Mouse (Mus musculus) liver, embryonic 14.5 days (tissue): ENCODE data around the gene Sorcs2. TPM values are rescaled to one million over a fixed set of nuclear protein-coding genes. Genes with fewer than 3 reads are reported as not detected.

Experiments used
- ATAC-seq: fragments of 200-750 bp; cut with Nextera tagmentation; 2 replicates; pipeline ENCODE4 v1.8.0; 2017; ENCODE audit warnings: moderate number of reproducible peaks, mild to moderate bottlenecking, moderate library complexity; ENCODE audit not compliant: insufficient read depth
- DNase-seq, 3 experiments: peaks; one replicate each; pipeline ENCODE4 v3.0.0-alpha.2; 2012 to 2013; ENCODE audit warnings: low read depth in 3 of 3, low spot score in 3 of 3
- H3K27ac ChIP-seq: fragments of 300-500 bp; sonication (generic); 2 replicates; pipeline ENCODE4 v1.5.1; 2014; ENCODE audit warnings: moderate library complexity, mild to moderate bottlenecking, control low read depth, inconsistent platforms
- H3K27me3 ChIP-seq: fragments of 300-500 bp; sonication (generic); 2 replicates; pipeline ENCODE4 v1.6.1; 2014; ENCODE audit warnings: mild to moderate bottlenecking, low read length, moderate library complexity; ENCODE audit not compliant: control insufficient read depth, insufficient read depth
- H3K36me3 ChIP-seq: fragments of 300-500 bp; sonication (generic); replicated peaks from 2 replicates; pipeline ENCODE4 v1.6.1; 2014; ENCODE audit warnings: low read depth; ENCODE audit not compliant: control insufficient read depth, insufficient read depth
- H3K4me1 ChIP-seq, 2 experiments: fragments of 200-500 bp in 1 of 2; fragments of 300-500 bp in 1 of 2; sonication (generic) in 1 of 2; replicated peaks; 2 replicates each; pipeline ENCODE4 v1.6.1; 2012 to 2014; ENCODE audit warnings: antibody characterized with exemption in 1 of 2, inconsistent platforms in 1 of 2, low read length in 1 of 2; ENCODE audit not compliant: control insufficient read depth in 2 of 2, insufficient read depth in 2 of 2
- H3K4me2 ChIP-seq: fragments of 300-500 bp; sonication (generic); 2 replicates; pipeline ENCODE4 v1.6.1; 2014; ENCODE audit warnings: low read depth, mild to moderate bottlenecking, control low read depth, moderate library complexity
- H3K4me3 ChIP-seq, 2 experiments: fragments of 200-500 bp in 1 of 2; fragments of 300-500 bp in 1 of 2; sonication (generic) in 1 of 2; 2 replicates each; pipeline ENCODE4 v1.5.1; 2012 to 2014; ENCODE audit warnings: low read depth in 2 of 2, low read length in 2 of 2, mild to moderate bottlenecking in 2 of 2, control low read depth in 1 of 2, inconsistent platforms in 1 of 2, moderate library complexity in 1 of 2; ENCODE audit not compliant: insufficient read depth in 1 of 2
- H3K9ac ChIP-seq: fragments of 300-500 bp; sonication (generic); replicated peaks from 2 replicates; pipeline ENCODE4 v1.6.1; 2014; ENCODE audit warnings: mild to moderate bottlenecking, control low read depth, moderate library complexity
- H3K9me3 ChIP-seq: fragments of 300-500 bp; sonication (generic); 2 replicates; pipeline ENCODE4 v1.6.1; 2016; ENCODE audit warnings: low read length, mixed read lengths; ENCODE audit not compliant: control insufficient read depth
- CTCF ChIP-seq: IDR thresholded peaks from 2 replicates; pipeline ENCODE4 v1.5.1; 2016; ENCODE audit warnings: antibody characterized with exemption, low read depth, control low read depth
- EP300 ChIP-seq: IDR thresholded peaks from 2 replicates; pipeline ENCODE4 v1.6.1; 2016; ENCODE audit warnings: antibody characterized with exemption, low read depth
- WGBS: fragments of 180-500 bp; shearing (Covaris S2); extraction: QIAGEN DNeasy Blood & Tissue Kit; methylation state at CpG from one replicate; pipeline ENCODE4 v1.1.7; 2014; ENCODE audit not compliant: insufficient replicate concordance; 5-methylcytosine and 5-hydroxymethylcytosine counted together
- polyA plus RNA-seq, 2 experiments: library from polyadenylated mRNA; depleted of rRNA in 1 of 2; stranded (reverse) in 1 of 2; unstranded in 1 of 2; fragments of >200 nt; fragmentation: Nextera tagmentation in 1 of 2; extraction: Ambion mirVana in 1 of 2; gene quantifications; 2 replicates each; pipeline versions ENCODE4 v1.2.1 to v1.2.3; 2012 to 2014

Gene Sorcs2
- polyA plus RNA-seq, 2 experiments: 0.17 to 0.33 TPM

DNA sequence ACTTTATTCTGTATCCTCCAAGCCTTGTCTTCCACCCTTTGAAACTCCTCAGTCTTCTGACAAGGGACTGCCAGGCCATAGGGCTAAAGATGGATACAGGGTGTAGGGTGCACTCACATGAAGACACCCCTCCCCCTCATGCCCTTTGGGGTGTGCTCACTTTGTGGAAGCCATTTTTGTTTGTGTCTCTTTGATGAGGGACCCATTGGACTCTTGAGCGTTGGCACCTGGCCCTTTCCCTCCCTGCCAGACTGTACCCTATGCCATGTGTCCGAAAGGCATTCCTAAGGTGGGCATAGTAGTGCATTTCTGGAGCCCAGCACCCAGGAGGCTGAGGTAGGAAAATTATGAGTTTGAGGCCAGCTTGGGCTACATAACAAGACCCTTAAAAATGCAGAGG is 341.0 kb downstream of the Sorcs2 start:
- Histone ChIP-seq H3K9ac (no peak overlapping the region), H3K4me3 (no peak overlapping the region), H3K36me3 (no peaks in the 10 kb centered on the region), H3K9me3 (no peaks in the 10 kb centered on the region), H3K27me3 (no peaks in the 10 kb centered on the region), H3K27ac (no peak overlapping the region), H3K4me1 (no peaks in the 10 kb centered on the region), H3K4me2 (no peak overlapping the region)
- 67% methylated on average over 2 of the region's 2 CpGs for WGBS
- DNase-seq (no peak), ATAC-seq (no peak)
- TF ChIP-seq EP300: no peak
- TF ChIP-seq CTCF: no peak

DNA sequence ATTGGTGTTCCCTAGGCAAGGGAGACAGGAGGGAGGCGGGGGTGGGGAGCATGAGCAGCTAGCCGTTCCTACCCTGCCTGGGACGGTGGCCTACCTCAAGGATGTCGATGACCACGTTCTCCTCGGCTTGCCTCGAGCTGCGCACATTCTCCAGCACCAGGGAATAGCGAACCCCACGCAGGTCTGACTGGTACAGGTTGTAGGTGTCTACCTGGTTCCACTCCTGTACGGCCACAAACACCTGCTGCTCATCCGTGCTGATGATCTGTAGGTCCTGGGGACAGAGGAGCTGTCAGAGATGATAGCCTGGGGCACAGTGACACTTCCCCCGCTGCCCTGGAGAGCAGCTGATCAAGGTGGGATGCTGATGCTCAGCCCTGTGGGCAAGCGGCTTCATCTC is 342.1 kb downstream of the Sorcs2 start:
- no peak overlapping the region for H3K4me3 ChIP-seq
- H3K27me3 ChIP-seq: no peaks in the 10 kb centered on the region
- no peak overlapping the region for H3K27ac ChIP-seq
- TF ChIP-seq CTCF (no peak), EP300 (no peak)
- no peaks in the 10 kb centered on the region for H3K4me1 ChIP-seq
- H3K9ac ChIP-seq: no peak overlapping the region
- DNase-seq (no peak), ATAC-seq (no peak)
- no peaks in the 10 kb centered on the region for H3K36me3 ChIP-seq
- no peaks in the 10 kb centered on the region for H3K9me3 ChIP-seq
- 72% methylated on average over 14 of the region's 14 CpGs for WGBS
- H3K4me2 ChIP-seq: no peak overlapping the region

DNA sequence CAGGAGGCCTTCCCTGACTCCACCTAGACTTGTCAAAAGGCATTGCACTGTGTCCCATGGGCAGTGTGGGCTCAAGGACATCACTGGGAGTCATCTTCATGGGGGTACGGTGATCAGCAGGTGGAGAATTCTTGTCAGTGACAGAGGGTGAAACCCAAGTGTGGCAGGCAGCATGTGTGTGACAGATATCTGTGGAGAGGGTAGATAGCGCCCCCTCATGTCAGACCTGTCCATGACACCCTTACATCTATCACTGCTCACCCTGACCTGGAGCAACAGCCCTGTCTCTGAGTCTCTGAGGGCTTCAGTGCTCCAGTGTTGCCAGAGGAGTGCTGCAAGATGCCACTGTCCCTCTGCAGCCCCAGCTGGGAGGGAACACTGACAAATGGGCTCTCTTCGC is 343.4 kb downstream of the Sorcs2 start:
- WGBS: 56% methylated on average over 3 of the region's 3 CpGs
- no peak for TF ChIP-seq EP300
- TF ChIP-seq CTCF: no peak; the same call in 1 of the 2 replicates
- H3K4me3 ChIP-seq: no peak overlapping the region
- H3K36me3 ChIP-seq: no peaks in the 10 kb centered on the region
- H3K9ac ChIP-seq: no peak overlapping the region
- H3K27me3 ChIP-seq: no peaks in the 10 kb centered on the region
- H3K4me1 ChIP-seq: no peaks in the 10 kb centered on the region
- no peak overlapping the region for H3K4me2 ChIP-seq
- H3K27ac ChIP-seq: no peak overlapping the region
- no peaks in the 10 kb centered on the region for H3K9me3 ChIP-seq
- no peak for DNase-seq
- no peak for ATAC-seq

DNA sequence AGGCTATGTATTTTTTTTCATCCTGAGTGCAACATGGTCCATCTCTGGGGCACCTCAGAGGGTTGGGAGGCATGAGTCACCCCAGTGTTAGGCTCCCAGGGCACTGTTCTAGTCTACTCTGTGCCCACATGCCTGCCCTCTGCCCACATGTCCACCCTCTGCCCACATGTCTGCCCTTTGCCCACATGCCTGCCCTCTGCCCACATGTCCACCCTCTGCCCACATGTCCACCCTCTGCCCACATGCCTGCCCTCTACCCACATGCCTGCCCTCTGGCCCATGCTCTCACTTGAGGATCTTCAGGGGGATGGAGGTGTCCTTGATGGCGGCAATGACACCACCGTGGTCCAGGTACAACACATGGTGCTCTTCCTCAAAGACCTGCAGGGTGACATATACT is 354.8 kb downstream of the Sorcs2 start:
- Histone ChIP-seq H3K9ac (no peak overlapping the region), H3K27ac (no peak overlapping the region), H3K4me3 (no peak overlapping the region), H3K4me2 (no peak overlapping the region), H3K9me3 (no peaks in the 10 kb centered on the region), H3K27me3 (no peaks in the 10 kb centered on the region), H3K4me1 (no peaks in the 10 kb centered on the region), H3K36me3 (no peaks in the 10 kb centered on the region)
- DNase-seq: no peak
- TF ChIP-seq CTCF (no peak), EP300 (no peak)
- 80% methylated on average over 2 of the region's 2 CpGs for WGBS
- ATAC-seq: no peak

DNA sequence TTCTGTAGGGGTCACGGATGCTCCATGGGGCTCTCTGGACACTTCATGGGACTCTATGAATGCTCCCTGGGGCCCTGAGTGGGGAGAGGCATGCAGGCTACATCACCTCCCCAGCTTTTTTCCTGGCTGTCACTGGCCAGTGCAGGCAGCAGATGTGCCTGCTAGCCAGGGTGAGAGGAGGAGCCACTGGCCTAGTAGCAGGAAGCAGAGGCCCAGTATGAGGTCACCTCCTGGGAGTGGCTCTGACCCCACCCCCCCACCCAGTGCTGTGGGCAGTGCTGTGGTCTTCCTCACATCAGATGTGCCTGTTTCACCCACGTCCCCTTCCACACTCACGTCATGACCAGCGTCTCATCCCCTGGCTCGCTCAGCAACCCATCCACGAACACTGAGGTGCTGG is 356.2 kb downstream of the Sorcs2 start:
- WGBS: 48% methylated on average over 6 of the region's 6 CpGs
- Histone ChIP-seq H3K9me3 (no peaks in the 10 kb centered on the region), H3K36me3 (no peaks in the 10 kb centered on the region), H3K4me2 (no peak overlapping the region), H3K4me3 (no peak overlapping the region), H3K9ac (no peak overlapping the region), H3K27me3 (no peaks in the 10 kb centered on the region), H3K27ac (no peak overlapping the region), H3K4me1 (no peaks in the 10 kb centered on the region)
- DNase-seq: no peak
- no peak for ATAC-seq
- TF ChIP-seq EP300: no peak
- TF ChIP-seq CTCF: no peak

DNA sequence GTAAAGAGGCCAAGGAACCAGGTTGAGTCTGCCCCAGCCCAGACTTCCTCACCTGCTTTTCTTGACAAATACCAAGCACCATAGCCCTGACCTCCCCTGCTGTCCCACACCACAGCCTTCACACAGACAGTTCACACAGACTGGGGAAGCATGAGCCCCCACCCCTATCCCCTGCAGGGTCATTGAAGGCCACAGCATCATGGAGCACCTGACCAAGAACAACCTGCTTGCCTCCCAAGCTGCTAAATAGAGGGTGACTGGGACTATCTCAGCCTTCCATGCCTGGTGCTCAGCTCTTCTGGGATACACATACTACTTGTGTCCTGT is 356.7 kb downstream of the Sorcs2 start:
- Histone ChIP-seq H3K4me3 (no peak overlapping the region), H3K9ac (no peak overlapping the region), H3K4me2 (no peak overlapping the region), H3K27ac (no peak overlapping the region), H3K27me3 (no peaks in the 10 kb centered on the region), H3K4me1 (no peaks in the 10 kb centered on the region), H3K36me3 (no peaks in the 10 kb centered on the region), H3K9me3 (no peaks in the 10 kb centered on the region)
- no peak for TF ChIP-seq CTCF
- TF ChIP-seq EP300: no peak
- no peak for DNase-seq
- no peak for ATAC-seq
